Mouse (Mus musculus) layer of hippocampus, adult 11-12 months (tissue): Measurements from ENCODE around the gene C1qbp.
A peak's percentile ranks its signal among the peaks of the same experiment; 100 is the strongest.

ENCODE experiments used
- DNase-seq: peaks from one replicate; pipeline ENCODE4 v3.0.0; 2022; ENCODE audit warnings: low spot score

C1qbp gene

DNA sequence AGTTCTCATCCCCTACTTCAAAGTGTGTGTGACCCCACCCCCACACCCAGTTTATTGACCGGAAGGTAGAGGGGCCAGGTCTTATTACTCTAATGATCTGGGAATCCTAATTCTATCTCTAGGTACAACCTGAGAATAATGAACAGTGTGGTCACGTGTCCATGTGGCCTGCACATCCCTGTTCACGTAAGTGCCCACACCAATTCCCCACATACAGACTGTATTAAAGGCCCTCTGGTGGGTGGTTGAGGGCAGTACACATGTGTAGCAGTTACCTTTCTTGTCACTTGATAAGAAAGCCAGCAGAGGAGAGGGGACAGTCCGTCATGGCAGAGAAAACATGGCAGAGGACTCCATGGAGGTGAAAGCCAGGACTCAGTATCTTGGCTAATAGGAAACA lies 8.9 kb downstream of the C1qbp start:
- DNase-seq: no peak

DNA sequence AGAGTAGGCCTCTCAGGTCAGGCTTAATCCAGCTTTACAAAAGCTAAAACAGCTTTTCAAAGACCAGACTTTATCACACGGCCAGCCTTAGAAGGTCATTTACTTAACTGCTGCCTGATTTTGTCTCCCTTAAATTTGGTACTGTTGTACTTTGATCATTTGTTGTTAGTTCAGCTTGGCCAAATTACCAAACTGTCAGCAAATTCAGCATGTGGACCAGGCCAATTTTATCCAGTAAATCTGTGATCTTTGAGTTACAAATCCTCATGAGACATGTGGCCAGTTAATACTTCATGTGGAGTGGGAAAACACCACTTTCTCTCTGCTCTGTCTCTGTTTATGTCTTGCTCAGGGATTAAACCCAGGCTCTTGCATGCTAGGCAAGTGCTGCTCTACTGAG lies 10.2 kb downstream of the C1qbp start:
- DNase-seq: no peak

DNA sequence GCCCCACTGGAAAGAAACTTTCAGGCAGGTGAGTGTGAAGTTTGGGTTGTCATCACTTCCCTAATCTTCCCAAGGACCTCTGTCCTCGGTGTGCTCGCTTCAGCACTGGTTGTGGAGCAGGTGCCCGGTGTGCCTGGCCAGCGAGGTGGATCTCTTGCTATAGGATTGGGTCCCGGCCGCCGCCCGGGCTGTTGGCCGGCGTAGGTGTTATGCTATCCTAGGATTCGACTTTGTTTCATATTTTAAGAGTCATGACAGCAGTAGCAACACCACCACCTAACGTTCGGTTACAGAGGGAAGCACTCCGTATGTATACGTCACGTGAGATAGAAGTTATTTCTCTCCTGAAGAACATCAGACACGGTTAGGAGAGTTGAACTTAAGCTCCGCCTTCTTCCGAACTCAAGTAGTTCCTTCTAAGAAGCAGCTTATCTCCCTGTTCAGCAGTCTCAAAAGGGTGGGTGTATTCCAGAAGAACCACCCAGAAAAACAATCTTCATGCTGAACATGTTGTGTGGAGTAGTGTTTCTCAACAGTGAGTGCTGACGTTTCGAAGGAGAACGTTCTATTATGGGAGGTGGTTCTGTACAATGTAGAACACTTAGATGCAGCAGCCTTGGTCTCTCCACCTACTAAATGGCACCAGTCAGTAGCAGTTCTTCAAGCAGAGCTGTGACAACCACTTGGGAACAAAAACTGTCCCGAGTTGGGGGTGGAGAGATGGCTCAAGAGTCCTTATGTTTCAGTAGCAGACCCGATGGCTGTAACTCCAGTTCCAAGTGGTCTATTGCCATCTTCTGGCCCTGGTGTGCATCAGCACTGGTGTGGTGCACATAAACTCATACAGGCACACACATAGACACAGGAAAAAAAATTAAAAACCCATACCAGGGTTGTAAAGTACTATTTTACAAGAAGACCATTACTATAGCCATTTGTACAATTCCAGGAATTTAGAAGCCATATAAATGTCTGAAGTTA lies 12.0 kb downstream of the C1qbp start:
- no peak for DNase-seq

DNA sequence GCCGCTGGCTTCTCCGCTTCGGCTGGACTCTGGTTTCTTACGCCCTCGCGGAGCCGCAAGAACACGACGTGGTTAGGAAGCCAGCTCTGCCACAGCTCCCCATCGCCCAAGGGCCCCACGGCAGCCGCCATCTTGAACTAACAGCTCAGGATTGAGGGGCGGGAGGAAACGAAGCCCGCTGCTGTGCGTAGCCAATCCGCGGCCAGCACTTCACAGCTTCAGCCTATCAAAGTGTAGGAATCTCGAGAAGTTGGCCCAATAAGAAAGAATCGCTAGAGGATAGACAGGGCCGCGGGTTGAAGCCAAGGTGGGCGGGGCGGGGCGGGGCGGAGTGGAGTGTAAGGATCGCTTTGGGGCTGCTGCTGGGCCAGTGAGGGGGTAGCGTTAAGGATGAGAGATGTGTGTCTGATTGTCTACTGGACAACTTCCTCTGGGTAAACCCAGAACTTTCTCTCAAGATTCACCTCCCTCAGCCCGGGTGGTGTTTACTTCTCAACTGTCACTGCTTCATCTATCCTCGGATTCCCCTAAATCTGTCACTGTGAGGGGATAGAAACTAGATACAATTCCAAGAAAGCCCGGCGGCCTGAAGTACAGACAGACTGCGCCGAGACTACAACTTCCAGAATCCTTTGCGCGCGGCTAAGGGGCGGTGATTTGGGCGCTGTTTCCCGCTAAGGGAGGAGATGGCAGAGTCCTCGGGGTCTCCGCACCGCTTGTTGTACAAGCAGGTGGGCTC lies 12.8 kb downstream of the C1qbp start, which contains the start of the genes Nup88 and Rpain:
Nup88 (minus strand) TSS at position 153 of the 739 bp plus-strand sequence.
Rpain (plus strand) TSS at position 393 of the 739 bp plus-strand sequence.
- DNase-seq: peak; percentile 95

DNA sequence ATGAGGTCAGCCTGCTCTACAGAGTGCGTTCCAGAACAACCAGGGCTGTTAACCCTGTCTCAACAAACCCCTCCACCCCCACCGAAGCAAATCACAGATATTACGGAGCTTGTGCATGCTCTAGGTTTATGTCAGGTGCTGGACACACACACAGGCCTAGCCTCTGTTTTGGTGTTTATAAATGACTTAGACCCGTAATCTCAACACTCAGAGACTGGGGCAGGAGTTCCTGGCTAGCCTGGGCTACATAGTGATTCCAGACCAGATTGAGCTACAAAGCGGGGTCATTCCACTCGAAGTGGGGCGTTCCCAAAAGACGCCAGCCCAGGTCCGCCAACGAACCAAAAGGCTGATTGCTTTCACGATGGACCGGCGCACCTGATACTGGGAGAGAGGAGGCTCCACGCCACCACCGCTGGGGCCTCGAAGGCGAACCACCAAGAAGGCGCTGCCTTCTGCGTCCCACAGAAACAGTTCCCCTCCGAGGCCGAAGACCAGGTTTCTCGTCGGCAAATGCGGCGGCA lies 13.5 kb downstream of the C1qbp start:
- no peak for DNase-seq

DNA sequence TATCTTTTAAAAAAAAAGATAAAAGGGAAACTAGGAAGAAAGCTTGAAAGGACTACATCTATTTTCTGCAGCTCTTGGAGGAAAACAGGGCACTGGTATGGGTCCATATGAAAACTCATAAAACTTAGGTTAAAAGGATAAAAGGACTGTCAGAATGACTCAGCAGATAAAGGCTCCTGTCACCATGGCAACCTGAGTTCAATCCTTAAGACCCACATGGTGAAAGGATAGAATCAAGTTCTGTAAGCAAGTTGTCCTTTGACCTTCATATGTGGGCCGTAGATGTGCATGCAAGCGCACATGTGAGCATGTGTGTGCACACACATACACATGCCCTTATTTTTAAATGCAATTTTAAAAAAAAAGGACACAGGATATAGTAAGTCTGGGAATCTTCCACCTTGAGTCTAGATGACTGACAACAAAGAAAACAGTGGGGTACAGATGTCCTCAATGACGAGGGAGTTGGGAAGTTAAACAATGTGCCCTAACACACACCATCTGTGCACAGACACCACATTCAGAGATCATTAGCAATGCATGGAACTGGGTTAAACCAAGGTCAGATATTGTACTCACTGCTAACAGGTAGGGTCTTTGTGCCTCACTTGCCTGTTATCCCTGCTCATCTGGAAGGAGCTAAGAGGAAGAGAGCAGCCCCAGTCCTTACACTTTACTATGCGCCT lies 18.5 kb downstream of the C1qbp start:
- no peak for DNase-seq

DNA sequence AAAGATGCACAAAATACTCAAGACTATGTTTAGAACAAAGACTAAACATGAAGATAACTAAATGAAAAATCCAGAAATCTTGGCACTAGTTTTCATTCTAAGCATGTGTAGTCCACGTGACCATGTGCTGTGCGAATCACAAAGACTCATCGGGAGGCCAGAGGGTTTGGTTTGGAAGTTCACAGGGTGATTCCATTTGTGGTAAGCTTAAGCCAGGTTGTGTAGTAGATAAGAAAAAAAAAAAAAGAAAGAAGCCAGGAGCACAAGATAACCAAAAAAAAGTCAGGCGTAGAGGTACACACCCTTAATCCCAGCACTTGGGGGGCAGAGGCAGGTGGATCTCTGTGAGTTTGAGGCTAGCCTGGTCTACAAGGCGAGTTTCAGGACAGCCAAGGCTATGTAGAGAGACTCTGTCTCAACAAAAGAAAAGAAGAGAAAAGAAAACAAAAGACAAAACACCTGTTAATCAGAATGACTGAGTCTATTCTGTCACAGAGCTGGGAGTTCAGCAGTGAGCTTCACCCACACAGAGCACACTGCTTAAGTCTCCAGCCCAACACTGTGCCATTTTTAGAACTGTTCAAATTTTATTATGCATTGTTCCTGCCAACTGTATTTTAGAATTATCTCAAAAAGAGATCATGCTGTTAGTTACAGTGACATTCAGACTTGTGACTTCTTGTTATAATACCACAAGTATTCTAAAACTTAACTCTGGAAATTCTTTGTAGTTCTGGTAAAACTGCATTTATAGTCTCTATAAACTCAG lies 21.9 kb downstream of the C1qbp start:
- DNase-seq: no peak

DNA sequence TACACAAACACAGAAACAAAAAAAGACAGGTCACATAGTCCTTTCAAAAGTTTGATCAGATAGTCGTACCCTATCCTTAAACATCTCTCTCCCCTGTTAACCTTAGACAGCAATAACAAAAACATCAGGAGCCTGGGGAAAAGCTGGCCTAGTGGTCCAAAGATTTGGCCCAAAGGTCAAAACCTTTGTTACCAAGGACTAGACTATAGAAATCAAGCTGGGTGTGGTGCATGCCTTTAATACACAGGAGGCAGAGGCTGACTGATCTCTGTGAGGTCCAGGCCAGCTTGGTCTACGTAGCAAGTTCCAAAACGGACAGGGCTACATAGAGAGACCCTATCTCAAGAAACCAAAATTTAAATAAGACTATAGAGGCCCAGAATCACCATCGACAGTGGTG lies 28.1 kb downstream of the C1qbp start:
- no peak for DNase-seq

DNA sequence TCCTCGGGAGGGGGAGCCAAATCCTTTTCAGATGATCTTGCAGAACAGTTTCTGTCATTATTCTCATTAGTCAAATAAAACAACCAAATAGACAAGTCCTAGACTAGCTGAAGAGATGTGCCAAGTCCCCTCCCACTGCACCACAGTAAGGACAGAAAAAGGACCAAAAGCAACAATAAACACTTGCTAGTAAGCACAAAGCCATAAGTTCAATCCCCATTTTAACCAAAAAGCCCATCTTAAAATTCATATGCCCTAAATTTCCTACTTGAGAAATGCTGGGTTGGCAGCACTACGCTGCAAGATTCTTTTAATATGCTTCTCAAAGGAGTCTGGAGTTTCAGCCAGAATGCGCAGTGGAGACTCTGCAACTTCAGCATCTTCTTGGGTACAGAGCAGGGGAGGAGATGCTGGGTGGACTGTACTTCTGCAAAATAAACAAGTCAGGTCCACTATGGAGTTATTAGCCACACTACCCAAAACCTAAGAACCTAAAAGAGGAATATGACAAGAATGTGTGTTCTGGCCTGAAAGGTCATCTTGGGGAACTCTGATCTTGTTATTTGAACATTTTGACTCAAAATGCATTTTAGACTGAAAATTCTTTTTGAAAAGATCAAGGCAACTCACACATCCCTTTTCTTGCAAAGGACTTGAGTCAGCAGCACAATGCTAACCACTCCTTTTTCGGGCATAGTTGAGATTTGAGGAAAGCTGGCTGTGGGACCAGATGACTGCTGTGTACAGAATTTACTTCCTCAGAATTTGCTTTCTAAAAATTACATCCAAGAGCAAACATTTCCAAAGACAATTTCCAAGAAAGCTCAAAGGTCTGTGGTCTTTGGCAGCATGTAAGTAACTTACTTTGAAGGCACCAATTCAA lies 37.6 kb downstream of the C1qbp start:
- DNase-seq: no peak

DNA sequence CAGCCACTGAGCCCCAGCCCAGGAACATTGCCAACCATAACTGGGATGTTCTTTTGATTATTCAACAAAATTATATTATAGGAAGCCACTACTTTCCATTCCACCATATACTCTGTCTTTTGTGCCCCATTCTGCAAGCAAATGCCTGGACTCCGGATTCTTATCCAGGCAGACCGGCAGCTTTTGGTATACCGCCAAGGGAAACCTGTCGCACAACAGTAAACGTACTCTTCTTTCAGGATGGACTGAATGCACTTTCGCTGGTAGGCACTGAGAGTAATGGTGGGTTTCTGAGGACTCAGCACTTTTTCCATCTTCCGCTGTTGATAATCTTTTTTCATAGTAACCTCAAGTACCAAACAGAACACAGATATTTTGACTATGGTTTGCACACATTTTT lies 39.2 kb downstream of the C1qbp start:
- DNase-seq: no peak

DNA sequence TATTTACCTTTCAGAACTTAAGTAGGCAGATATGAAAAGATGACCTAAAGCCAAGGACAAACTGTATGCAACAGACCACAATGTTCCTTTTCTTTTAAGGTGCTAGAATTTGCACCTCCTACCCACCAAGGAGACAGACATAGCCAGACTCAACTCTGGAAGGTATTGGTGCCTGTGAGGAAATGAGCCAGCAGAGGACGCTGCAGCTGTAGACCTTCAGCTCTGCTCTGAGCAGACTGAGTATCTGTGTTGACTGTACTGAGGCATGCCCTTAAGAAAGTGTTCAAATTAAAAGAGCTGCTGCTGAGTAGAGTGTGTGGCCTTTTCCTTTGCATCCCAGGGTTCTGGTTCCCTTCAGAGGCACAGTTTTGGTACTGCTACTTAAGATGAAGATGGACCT lies 40.2 kb downstream of the C1qbp start:
- DNase-seq: no peak

DNA sequence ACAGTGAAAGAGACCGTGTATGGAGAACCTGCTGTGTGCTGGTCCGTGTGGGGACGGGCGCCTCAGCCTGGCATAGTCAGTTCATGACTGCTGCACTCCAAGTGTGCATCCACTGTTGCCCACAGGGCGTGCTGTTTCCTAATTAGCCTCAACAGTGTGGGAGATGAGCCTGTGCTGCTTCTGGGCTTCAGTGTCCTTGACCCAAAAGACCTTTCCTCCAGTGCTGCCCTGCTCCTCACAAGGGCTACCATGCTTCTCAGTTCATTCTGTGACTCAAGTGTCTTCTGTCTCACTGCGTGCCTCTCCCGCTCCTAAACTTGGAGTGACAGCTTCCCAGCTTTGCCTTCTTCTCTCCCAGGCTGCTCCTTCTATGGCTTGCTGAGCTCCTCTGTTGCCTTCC lies 47.5 kb downstream of the C1qbp start:
- DNase-seq: no peak

DNA sequence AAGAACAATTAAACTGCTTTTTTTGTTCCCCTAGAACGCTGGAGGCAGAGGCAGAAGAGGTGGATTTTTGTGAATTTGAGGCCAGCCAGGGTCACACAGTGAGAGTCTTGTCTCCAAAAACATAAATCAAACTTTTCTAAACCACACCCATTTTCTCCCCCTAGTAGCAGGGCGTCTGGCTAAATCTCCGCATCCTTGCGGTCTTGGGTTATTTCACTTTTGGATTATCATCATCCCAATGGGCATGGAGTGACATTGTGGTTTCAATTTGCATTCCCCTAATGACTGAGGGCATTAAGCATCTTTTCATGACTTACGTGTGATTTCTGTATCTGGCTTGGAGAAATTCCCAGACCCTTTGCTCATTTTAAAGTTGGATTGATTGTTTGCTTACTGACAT lies 51.4 kb downstream of the C1qbp start:
- DNase-seq: no peak
